Mouse (Mus musculus): ENCODE results near the gene Calhm4.

DNA sequence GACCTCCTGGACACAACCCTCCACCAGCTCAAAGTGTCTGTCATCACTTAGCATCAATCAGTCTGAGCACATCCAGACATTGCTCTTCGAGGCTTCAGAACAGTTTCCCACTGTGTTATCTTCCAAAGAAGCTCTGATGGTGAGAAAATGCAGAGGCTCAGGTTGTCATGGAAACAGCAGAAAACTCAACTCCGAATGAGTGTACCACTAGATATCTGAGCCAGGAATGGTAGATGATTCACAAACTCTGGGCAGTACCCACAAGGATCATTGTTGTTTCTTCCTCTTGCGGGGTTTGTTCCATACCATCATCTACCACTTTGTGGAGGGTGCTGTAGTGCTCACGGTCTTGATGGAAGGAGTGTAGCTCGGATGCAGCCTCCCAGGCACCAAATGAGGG lies 47.8 kb upstream of the Calhm4 start:
- no peak for TF ChIP-seq CTCF (IDR thresholded peaks at IDR 0.05; ENCODE audit: low read depth)
- no peak for TF ChIP-seq EP300 (IDR thresholded peaks at IDR 0.05; ENCODE audit: low read depth)

All from liver, embryonic 14.5 days (tissue).